Mouse (Mus musculus): Measurements from ENCODE around the gene Camkk2.
A peak's percentile ranks its signal among the peaks of the same experiment; 100 is the strongest.

Camkk2 gene

GRCm38 (mm10) chr5:122733881-122734280, 45.3 kb downstream of the Camkk2 start:
- DNase-seq = no peak

DNA sequence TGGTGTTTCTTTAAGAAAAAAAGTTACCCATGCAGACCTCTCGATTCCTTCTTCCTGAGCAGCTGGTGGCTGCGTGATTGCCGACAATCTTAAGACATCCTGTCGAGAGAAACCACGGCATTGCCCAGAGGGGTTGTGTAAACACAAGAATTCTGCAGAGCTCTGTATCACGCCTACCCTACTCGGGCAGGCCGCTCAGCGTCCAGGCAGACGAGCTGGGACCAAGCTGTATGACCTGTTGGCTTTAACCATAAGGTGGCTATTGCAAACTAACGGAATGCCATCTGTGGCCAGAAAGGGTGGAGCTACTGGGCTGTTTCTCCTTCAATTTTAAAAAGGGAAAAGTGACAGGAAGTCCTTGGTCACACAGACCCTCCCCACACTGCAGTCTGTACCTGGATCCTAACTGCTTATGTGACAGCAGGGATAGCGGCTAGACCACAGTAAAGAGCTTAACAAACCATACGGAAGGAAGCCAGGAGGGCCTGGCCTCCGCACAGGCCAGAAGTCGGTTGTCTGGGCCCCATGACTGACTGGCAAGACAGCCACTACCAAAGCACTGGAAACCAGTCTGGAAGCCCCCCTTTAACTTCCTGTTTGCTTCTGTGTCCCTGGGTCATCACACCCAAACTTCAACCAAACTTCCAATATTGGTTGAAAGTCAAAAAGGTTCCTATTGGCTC, 47.1 kb downstream of the Camkk2 start:
- peak; percentile 68 for DNase-seq

- peak; percentile 86 for DNase-seq
Observed at GRCm38 (mm10) chr5:122731321-122731720, 47.9 kb downstream of the Camkk2 start.

DNA sequence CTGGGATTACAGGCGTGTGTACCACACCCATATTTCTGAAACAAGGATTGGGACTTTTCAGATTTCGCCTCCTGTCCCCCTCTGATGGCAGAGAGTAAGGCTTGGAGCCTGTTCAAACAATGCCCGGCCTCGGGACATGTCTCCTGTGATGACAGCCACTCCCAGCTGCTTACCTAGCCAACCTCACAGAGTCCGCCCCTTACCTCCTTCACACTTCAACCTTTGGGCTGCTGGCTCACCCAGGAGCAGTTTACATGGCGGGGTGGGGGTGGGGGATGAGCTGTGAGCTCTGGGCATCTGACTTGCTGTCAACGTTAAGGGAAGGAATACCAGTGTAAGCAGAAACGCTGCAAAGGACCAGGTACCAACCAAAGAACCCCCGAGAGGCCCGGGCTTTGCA, 48.4 kb downstream of the Camkk2 start:
- no peak for DNase-seq

GRCm38 (mm10) chr5:122727096-122727495, 52.1 kb downstream of the Camkk2 start:
- no peak for DNase-seq

DNA sequence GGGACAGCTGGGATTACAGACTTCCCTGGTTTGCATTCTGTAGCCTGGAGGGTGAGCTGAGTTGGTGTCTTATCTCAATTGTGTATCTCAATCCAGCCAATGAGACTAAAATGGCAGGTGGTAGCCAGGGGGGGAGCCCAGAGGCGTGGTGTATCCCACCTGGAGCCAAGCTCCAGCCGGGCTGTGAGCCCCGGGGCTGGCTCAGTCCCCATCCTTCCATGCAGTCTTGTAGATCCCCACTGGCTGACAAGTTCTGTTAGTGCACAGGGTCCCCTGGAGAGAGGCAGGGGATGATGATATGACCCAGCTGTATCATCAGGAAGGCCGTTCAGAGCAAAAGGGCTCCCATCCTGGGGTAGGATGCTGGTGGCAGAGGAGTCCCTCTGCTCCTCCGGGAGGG, 52.6 kb downstream of the Camkk2 start:
- no peak for DNase-seq

DNA sequence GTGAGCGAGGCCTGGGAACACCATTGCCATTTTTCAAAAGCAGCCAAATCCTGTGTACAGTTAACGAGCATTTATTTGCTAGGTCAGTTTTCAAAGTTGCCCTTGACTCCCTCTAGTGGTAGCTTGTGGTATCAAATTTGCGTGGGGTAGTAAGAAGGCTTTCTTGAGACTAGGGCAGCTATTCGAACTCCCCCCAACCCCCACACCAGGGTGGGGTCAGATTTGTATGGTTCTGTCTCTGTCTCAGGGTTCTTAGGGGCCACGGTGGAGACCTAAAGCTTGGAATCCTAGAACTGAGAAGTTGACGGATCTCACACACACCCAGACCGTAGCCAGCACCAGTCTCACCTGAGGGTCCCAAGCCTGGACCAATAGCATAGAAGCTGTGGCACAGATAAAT, 53.1 kb downstream of the Camkk2 start:
- peak; percentile 85 for DNase-seq

GRCm38 (mm10) chr5:122725453-122725852, 53.8 kb downstream of the Camkk2 start:
- no peak for DNase-seq

- no peak for DNase-seq
Observed at GRCm38 (mm10) chr5:122719168-122719567, 60.0 kb downstream of the Camkk2 start.

- DNase-seq = no peak
Observed at GRCm38 (mm10) chr5:122718400-122718799, 60.8 kb downstream of the Camkk2 start.

DNA sequence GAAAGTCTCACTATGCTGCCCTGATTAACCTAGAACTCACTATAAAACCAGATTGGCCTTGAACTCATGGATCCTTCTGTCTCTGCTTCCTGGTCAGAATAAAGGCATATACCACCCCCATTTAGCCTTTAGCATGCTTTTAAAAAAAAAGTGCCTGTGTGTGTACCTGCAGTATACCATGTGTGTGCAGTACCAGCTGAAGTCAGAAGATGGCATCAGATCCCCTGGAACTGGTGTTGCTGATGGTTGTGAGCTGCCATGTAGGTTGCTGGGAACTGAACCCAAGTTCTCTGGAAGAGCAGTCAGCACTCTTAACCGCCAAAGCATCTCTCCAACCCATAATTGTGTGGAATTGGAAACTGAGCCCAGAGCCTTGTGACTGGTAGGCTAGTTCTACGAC, 62.4 kb downstream of the Camkk2 start:
- DNase-seq = no peak

GRCm38 (mm10) chr5:122715723-122716122, 63.5 kb downstream of the Camkk2 start:
- DNase-seq = no peak

GRCm38 (mm10) chr5:122708819-122709218, 70.4 kb downstream of the Camkk2 start:
- DNase-seq = no peak

DNA sequence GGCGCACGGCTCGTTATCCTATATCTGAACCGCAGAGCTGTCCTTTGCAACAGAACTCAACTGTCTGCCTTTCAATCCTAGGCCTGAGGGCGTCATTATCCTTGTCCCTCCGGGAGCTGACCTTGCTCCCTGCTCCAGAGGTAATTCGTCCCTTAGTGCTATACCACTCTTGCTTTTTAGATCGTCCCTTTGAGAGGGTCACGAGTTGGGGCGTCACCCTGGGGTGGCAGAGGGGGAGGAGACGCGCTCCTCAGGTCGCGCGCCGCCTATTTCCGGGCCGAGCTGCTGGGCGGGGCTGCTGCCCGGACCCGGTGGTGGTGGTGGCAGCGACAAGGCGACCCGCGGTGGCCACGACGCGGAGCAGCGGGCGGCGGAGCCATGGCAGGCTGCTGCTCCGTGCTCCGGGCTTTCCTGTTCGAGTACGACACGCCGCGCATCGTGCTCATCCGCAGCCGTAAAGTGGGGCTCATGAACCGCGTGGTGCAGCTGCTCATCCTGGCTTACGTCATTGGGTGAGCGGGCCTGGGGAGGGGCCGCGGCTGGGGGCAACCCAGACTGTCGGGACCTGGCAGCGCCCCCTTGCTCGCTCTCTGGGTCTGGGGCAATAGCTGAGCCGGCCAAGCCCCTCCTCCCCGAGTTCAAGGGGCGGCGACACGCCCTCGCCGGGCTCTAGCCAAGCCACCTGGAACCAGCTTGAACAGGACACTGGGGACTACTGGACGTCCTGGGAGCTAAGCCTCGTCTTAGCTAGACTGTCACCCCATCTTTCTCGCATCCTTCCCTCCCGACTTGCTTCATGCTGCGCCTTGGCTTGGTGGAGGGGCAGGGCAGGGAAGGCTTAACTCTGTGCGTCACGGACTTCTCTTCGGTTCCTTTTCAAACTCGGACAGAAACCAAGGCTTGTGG, 71.7 kb downstream of the Camkk2 start, which contains the start of gene P2rx4:
P2rx4 (plus strand) TSS at position 269 of the 906 bp plus-strand sequence.
- peak; percentile 93 for DNase-seq

GRCm38 (mm10) chr5:122706917-122707275, 72.3 kb downstream of the Camkk2 start:
- DNase-seq = no peak

DNA sequence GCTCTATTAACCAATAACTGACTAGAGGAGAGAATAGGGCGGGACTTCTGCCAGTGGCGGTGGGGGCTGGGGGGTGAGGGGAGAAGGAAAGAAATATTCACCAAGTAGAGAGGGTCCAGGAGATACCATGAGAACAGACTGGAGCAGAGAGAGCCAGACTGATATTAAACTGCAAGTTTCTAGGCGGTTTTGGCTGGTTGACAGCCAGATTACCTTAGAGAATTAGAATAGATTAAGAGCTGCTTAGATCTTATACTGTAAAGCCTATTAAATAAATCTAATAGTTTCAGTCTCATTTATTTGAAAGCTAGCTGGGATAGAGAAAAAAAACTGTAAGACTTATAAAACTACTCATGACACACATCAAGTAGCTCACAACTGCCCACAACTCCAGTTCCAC, 74.0 kb downstream of the Camkk2 start:
- DNase-seq = no peak

DNA sequence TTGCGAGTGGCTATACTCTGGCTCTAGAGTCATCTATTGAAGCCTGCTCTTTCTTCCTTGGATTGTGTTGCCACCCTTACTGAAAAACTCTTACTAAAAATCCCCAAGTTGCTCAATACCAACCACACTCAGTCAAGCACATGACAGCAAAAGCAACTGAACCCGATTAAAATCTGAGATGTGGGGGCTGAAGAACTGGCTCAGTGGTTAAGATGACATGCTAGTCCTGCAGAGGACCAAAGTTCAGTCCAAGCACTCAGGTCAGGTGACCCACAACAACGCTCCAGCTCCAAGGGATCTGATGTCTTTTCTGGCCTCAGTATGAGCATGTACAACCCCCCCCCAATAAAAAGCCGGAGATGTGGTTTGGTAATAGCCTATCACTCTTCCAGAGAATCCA, 74.6 kb downstream of the Camkk2 start:
- no peak for DNase-seq

DNA sequence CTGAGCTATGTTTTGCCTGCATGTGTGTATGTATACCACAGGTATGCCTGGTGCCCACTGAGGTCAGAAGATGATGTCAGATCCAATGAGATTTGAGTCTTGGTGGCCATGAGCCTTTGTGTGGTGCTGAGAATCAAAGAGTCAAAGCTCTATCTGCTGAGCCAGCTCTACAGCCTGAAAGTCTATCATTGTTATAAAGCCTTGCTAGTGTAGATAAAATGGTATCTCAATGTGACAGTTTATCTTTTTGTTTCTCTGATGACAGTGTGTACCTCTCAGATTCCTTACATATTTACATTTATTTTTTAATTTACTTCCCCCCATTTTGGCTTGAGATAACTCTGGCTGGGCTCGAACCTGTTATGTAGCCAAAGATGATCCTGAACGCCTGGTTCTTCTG, 75.6 kb downstream of the Camkk2 start:
- DNase-seq = no peak

DNA sequence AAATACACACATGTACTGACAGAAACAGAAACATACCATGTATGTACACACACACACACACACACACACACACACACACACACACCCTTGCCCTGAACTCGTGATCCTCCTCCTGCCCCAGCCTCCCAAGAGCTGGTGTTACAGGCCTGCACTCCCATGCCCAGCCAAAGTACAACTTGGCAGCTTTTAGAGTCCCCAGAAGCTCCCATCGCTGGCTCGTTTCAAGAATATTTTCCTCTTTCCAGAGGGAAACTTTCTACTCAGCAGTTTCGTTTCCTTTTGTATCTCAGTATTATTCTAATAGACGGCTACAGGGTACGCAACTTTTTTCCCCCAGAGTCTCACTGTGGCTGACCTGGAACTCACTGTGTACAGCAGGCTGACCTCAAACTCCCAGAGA, 77.1 kb downstream of the Camkk2 start:
- DNase-seq = no peak

DNA sequence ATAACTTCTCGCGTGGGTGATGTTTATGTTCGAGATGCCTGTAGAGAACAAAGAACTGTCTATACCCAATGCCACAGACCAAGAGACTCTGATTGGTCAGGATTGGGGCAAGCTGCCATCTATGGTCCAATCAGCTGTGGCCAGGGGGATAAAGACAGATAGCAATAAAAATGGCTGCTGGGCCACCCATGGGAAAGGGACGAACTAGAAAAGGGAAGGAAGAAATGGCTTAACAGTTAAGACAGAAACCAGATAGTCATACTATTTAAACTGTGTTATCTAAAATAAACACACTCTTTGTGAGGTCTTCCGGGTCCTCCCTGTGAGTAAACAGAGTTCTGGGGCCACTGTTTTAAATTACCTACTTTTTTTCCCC, 78.4 kb downstream of the Camkk2 start:
- no peak for DNase-seq

DNA sequence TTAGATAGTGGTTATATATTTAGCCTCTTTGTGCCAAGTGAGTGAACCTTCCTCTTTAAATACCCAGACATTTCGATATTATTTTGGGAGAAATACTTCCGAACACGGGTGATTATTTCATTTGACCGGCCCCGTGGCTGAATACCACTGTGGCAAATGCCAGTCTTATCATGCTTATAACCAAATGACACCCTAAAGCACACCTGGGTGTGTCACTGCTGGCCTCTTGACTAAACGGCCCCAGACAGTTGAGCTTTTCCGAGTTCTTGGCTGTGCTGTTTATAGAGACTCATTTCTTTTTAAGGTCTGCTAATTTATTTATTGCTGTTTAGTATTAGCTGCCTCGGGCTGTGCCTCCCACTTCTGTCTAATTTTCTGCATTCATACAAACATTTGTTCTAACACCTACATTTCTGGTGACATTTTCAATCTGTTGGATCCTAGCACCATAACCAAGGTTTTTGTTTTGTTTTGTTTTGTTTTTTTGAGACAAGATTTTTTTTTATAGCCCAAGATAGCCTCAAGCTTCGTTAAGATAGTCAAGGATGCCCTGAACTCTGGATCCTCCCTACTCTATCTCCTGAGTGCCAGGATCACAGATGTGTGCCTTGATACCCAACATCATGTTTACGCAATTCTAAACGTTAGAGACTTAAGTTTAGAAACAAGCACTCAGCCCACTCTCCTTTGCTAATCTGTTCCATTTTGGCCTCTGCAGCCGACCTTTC, 78.9 kb downstream of the Camkk2 start:
- no peak for DNase-seq

GRCm38 (mm10) chr5:122698701-122699060, 80.5 kb downstream of the Camkk2 start:
- DNase-seq = peak; percentile 50

GRCm38 (mm10) chr5:122698041-122698700, 81.0 kb downstream of the Camkk2 start:
- peak; percentile 50 for DNase-seq
